Mouse (Mus musculus): ENCODE measurements at regions not wholly inside any gene's neighbourhood (a gene's known extent, or its start where the extent isn't known, plus 50 kb on each side); places are given as distances from the start of the nearest gene placed in this dataset.

DNA sequence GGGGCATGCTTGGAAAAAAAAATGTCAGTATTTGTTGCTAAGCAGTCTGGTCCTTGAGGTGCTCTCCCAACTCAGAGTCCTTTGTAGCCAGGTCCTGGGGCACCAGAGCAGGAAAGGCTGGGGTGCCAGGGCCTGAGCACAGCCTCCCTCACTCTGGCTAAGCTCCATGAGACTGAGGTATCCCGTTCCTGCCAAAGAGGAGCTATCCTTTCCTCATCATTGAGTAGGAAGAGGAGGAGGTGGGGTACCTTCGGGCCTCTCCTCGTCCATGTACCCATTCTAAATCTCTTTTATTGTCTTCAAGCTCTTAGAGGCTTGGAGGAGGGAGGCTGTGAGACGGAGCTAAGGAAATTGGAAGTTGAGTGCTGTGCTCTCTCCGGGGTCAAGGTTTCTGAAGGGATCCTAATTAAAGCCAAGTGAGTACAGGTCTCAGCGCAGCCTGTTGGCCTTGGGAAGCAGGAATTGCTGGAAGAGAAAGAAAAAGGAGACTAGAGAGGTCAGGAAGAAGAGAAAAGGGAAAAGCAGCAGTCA lies 435.6 kb upstream of the Zmiz1 start:
- TF ChIP-seq CTCF (IDR thresholded peaks at IDR 0.05; ENCODE audit: low read depth, low read length): no peak
- no peak for TF ChIP-seq POLR2A (IDR thresholded peaks at IDR 0.05; ENCODE audit: insufficient read depth, low read length)
- no peak for TF ChIP-seq EP300 (IDR thresholded peaks at IDR 0.05; ENCODE audit: insufficient read depth, low read depth, low read length)
